Mouse (Mus musculus): ENCODE results near the gene Ceacam1.
"Not testable (repeated sequence)": the region's sequence is repeated elsewhere in the genome, so short reads cannot be mapped to it uniquely, and the experiment has no call there.

GRCm38 (mm10) chr7:25477091-25477751, at the start of gene Ceacam1:
- not testable (repeated sequence) for TF ChIP-seq CTCF (IDR thresholded peaks at IDR 0.05; ENCODE audit: borderline replicate concordance, extremely low read depth, insufficient read depth, insufficient read length); POLR2A (IDR thresholded peaks at IDR 0.05; ENCODE audit: borderline replicate concordance, extremely low read depth, insufficient read depth, insufficient read length, poor library complexity, severe bottlenecking)
